Mouse (Mus musculus) inflammation-experienced regulatory T-cells, adult 6 months (primary cell): ENCODE data around the gene Mndal. TPM values are rescaled to one million over a fixed set of nuclear protein-coding genes. Genes with fewer than 3 reads are reported as not detected.
A peak's percentile ranks its signal among the peaks of the same experiment; 100 is the strongest.
"Not testable (repeated sequence)": the region's sequence is repeated elsewhere in the genome, so short reads cannot be mapped to it uniquely, and the experiment has no call there.

ENCODE experiments used
- ATAC-seq: one replicate; pipeline ENCODE4 v1.8.0; 2017
- polyA plus RNA-seq, 3 experiments: library from polyadenylated mRNA; unstranded; fragments of 100-300 nt; shearing (Covaris generic); gene quantifications; one replicate each; pipeline ENCODE4 v1.2.1; 2017

Gene Mndal
- polyA plus RNA-seq, 3 experiments from 2014 or later = 399 to 475 (median 464) TPM

- not testable (repeated sequence) for ATAC-seq
Measured at GRCm38 (mm10) chr1:173887026-173887787, 55.1 kb downstream of the Mndal start.

- ATAC-seq = peak; percentile 74
Measured at GRCm38 (mm10) chr1:173880004-173880666, 62.2 kb downstream of the Mndal start.

- peak; percentile 41 for ATAC-seq
Measured at GRCm38 (mm10) chr1:173879225-173879987, 62.9 kb downstream of the Mndal start.

- peak; percentile 19 for ATAC-seq
Measured at GRCm38 (mm10) chr1:173878264-173878663, 64.0 kb downstream of the Mndal start.

- ATAC-seq = not testable (repeated sequence)
Measured at GRCm38 (mm10) chr1:173877125-173877524, 65.2 kb downstream of the Mndal start.

- not testable (repeated sequence) for ATAC-seq
Measured at GRCm38 (mm10) chr1:173868586-173868985, 73.7 kb downstream of the Mndal start.

GRCm38 (mm10) chr1:173866504-173866903 is 75.8 kb downstream of the Mndal start:
- no peak for ATAC-seq

- ATAC-seq = peak; percentile 67
Measured at GRCm38 (mm10) chr1:173853711-173854110, 88.6 kb downstream of the Mndal start.

- not testable (repeated sequence) for ATAC-seq
Measured at GRCm38 (mm10) chr1:173852853-173853252, 89.4 kb downstream of the Mndal start.

- ATAC-seq = not testable (repeated sequence)
Measured at GRCm38 (mm10) chr1:173846193-173846592, 96.1 kb downstream of the Mndal start.

- ATAC-seq = no peak
Measured at GRCm38 (mm10) chr1:173844754-173845153, 97.5 kb downstream of the Mndal start.

GRCm38 (mm10) chr1:173821481-173821803 is 120.8 kb downstream of the Mndal start:
- not testable (repeated sequence) for ATAC-seq

GRCm38 (mm10) chr1:173820794-173821480 is 121.4 kb downstream of the Mndal start:
- ATAC-seq = not testable (repeated sequence)

- peak; percentile 90 for ATAC-seq
Measured at GRCm38 (mm10) chr1:173809294-173809693, 133.0 kb downstream of the Mndal start.

- not testable (repeated sequence) for ATAC-seq
Measured at GRCm38 (mm10) chr1:173802689-173803281, 139.5 kb downstream of the Mndal start.

GRCm38 (mm10) chr1:173802207-173802606 is 140.1 kb downstream of the Mndal start:
- ATAC-seq = not testable (repeated sequence)

- ATAC-seq = peak; percentile 76
Measured at GRCm38 (mm10) chr1:173801791-173802190, 140.5 kb downstream of the Mndal start.

Other genes starting within 250 kb of the Mndal start
- under 1 TPM in 2 of 3 experiments, not detected in 1; 0.16 to 0.50 TPM for gene Ifi207, start 200.7 kb downstream of the Mndal start, polyA plus RNA-seq
- gene Ifi204, start 175.5 kb downstream of the Mndal start, polyA plus RNA-seq = 1 to 10 TPM in 1 of 3 experiments, under 1 TPM in 2; 0.38 to 3.6 (median 0.42) TPM
- 1 to 10 TPM; 1.1 to 7.2 (median 2.0) TPM for gene Ifi211, start 29.4 kb downstream of the Mndal start, polyA plus RNA-seq
- 100 to 1,000 TPM; 241 to 353 (median 324) TPM for gene Ifi203, start 181 bp upstream of the Mndal start, polyA plus RNA-seq
- not detected for gene Ifi202b, start 40.3 kb upstream of the Mndal start, polyA plus RNA-seq
- gene Ifi205, start 89.3 kb upstream of the Mndal start, polyA plus RNA-seq = under 1 TPM in 2 of 3 experiments, not detected in 1; 0.09 to 0.94 TPM
- not detected for gene Olfr433, start 98.2 kb upstream of the Mndal start, polyA plus RNA-seq
- not detected for gene Olfr432, start 106.7 kb upstream of the Mndal start, polyA plus RNA-seq
- gene Olfr430, start 124.1 kb upstream of the Mndal start, polyA plus RNA-seq = not detected
- not detected for gene Olfr429, start 141.8 kb upstream of the Mndal start, polyA plus RNA-seq
- not detected for gene Olfr427, start 154.4 kb upstream of the Mndal start, polyA plus RNA-seq
- gene Olfr231, start 178.7 kb upstream of the Mndal start, polyA plus RNA-seq = not detected
- gene Olfr424, start 189.0 kb upstream of the Mndal start, polyA plus RNA-seq = not detected
- gene Olfr420, start 213.1 kb upstream of the Mndal start, polyA plus RNA-seq = not detected
- gene Spta1, start 230.3 kb upstream of the Mndal start, polyA plus RNA-seq = under 1 TPM in 1 of 3 experiments, not detected in 2; 0.04 TPM